Mouse (Mus musculus): ENCODE data around the gene Rpp14.

Rpp14 gene

GRCm38 (mm10) chr14:8059938-8060337 is 20.2 kb upstream of the Rpp14 start:
- no peak for DNase-seq (ENCODE audit: low read depth, low spot score)

- peak; percentile 51 for DNase-seq (ENCODE audit: low read depth, low spot score)
Observed at GRCm38 (mm10) chr14:8062076-8062475, 18.1 kb upstream of the Rpp14 start.

- DNase-seq (ENCODE audit: low read depth, low spot score) = no peak
Observed at GRCm38 (mm10) chr14:8062537-8063301, 17.4 kb upstream of the Rpp14 start.

- DNase-seq (ENCODE audit: low read depth, low spot score) = no peak
Observed at GRCm38 (mm10) chr14:8063835-8064785, 16.1 kb upstream of the Rpp14 start.

GRCm38 (mm10) chr14:8080718-8081117 is 551 bp downstream of the Rpp14 start:
- peak; percentile 25 for DNase-seq (ENCODE audit: low read depth, low spot score)

- no peak for DNase-seq (ENCODE audit: low read depth, low spot score)
Observed at GRCm38 (mm10) chr14:8082949-8083348, 2.8 kb downstream of the Rpp14 start.

GRCm38 (mm10) chr14:8089016-8089415 is 8.8 kb downstream of the Rpp14 start:
- DNase-seq (ENCODE audit: low read depth, low spot score) = no peak

- peak; percentile 47 for DNase-seq (ENCODE audit: low read depth, low spot score)
Observed at GRCm38 (mm10) chr14:8092573-8092972, 12.4 kb downstream of the Rpp14 start.

GRCm38 (mm10) chr14:8093427-8093826 is 13.3 kb downstream of the Rpp14 start:
- DNase-seq (ENCODE audit: low read depth, low spot score) = no peak

- DNase-seq (ENCODE audit: low read depth, low spot score) = no peak
Observed at GRCm38 (mm10) chr14:8094931-8095561, 14.9 kb downstream of the Rpp14 start.

GRCm38 (mm10) chr14:8095562-8095950 is 15.4 kb downstream of the Rpp14 start:
- DNase-seq (ENCODE audit: low read depth, low spot score) = no peak

- DNase-seq (ENCODE audit: low read depth, low spot score) = peak; percentile 89
Observed at GRCm38 (mm10) chr14:8097978-8098686, 18.0 kb downstream of the Rpp14 start, which contains the start of gene Pxk. Gene Pxk (plus strand): TSS chr14:8098211.

GRCm38 (mm10) chr14:8098687-8098995 is 18.5 kb downstream of the Rpp14 start:
- peak; percentile 60 for DNase-seq (ENCODE audit: low read depth, low spot score)

- DNase-seq (ENCODE audit: low read depth, low spot score) = no peak
Observed at GRCm38 (mm10) chr14:8099561-8100021, 19.4 kb downstream of the Rpp14 start.

- no peak for DNase-seq (ENCODE audit: low read depth, low spot score)
Observed at GRCm38 (mm10) chr14:8101886-8102285, 21.7 kb downstream of the Rpp14 start.

- DNase-seq (ENCODE audit: low read depth, low spot score) = no peak
Observed at GRCm38 (mm10) chr14:8102676-8103075, 22.5 kb downstream of the Rpp14 start.

- DNase-seq (ENCODE audit: low read depth, low spot score) = no peak
Observed at GRCm38 (mm10) chr14:8108047-8108446, 27.9 kb downstream of the Rpp14 start.

GRCm38 (mm10) chr14:8108976-8109375 is 28.8 kb downstream of the Rpp14 start:
- DNase-seq (ENCODE audit: low read depth, low spot score) = no peak

GRCm38 (mm10) chr14:8111545-8111944 is 31.4 kb downstream of the Rpp14 start:
- no peak for DNase-seq (ENCODE audit: low read depth, low spot score)

- DNase-seq (ENCODE audit: low read depth, low spot score) = no peak
Observed at GRCm38 (mm10) chr14:8112036-8112435, 31.9 kb downstream of the Rpp14 start.

GRCm38 (mm10) chr14:8113616-8114015 is 33.4 kb downstream of the Rpp14 start:
- no peak for DNase-seq (ENCODE audit: low read depth, low spot score)
